Mouse (Mus musculus) ES-CJ7 (cell line): Measurements from ENCODE around the gene Ireb2.
"Not testable (repeated sequence)": the region's sequence is repeated elsewhere in the genome, so short reads cannot be mapped to it uniquely, and the experiment has no call there.

Experiments
- DNase-seq: peaks from one replicate; pipeline ENCODE4 v3.0.0; 2011; ENCODE audit warnings: low read depth, low spot score

Gene Ireb2

GRCm38 (mm10) chr9:54897097-54897496, 33.5 kb downstream of the Ireb2 start:
- peak; percentile 15 for DNase-seq

GRCm38 (mm10) chr9:54909446-54909845, 45.9 kb downstream of the Ireb2 start:
- DNase-seq, result no peak

GRCm38 (mm10) chr9:54915576-54915975, 52.0 kb downstream of the Ireb2 start:
- no peak for DNase-seq

GRCm38 (mm10) chr9:54916401-54916800, 52.8 kb downstream of the Ireb2 start:
- peak; percentile 43 for DNase-seq

GRCm38 (mm10) chr9:54917010-54917677, 53.6 kb downstream of the Ireb2 start, which contains the start of gene Hykk:
Gene Hykk, plus strand, starts transcription at chr9:54917283.
- DNase-seq, result peak; percentile 99

- no peak for DNase-seq
These were observed 54.6 kb downstream of the Ireb2 start for GRCm38 (mm10) chr9:54918191-54918590.

GRCm38 (mm10) chr9:54918781-54919180, 55.2 kb downstream of the Ireb2 start:
- DNase-seq, result no peak

GRCm38 (mm10) chr9:54919946-54920345, 56.4 kb downstream of the Ireb2 start:
- DNase-seq, result no peak

- DNase-seq, result no peak
These were observed 67.2 kb downstream of the Ireb2 start for GRCm38 (mm10) chr9:54930741-54931140.

GRCm38 (mm10) chr9:54931765-54932164, 68.2 kb downstream of the Ireb2 start:
- peak; percentile 67 for DNase-seq

- DNase-seq, result no peak
These were observed 68.8 kb downstream of the Ireb2 start for GRCm38 (mm10) chr9:54932379-54932778.

GRCm38 (mm10) chr9:54942071-54942470, 78.5 kb downstream of the Ireb2 start:
- no peak for DNase-seq

GRCm38 (mm10) chr9:54944467-54944866, 80.9 kb downstream of the Ireb2 start:
- DNase-seq, result peak; percentile 18

GRCm38 (mm10) chr9:54946256-54946655, 82.7 kb downstream of the Ireb2 start:
- no peak for DNase-seq

- no peak for DNase-seq
These were observed 85.9 kb downstream of the Ireb2 start for GRCm38 (mm10) chr9:54949465-54949864.

GRCm38 (mm10) chr9:54950162-54950561, 86.6 kb downstream of the Ireb2 start:
- DNase-seq, result not testable (repeated sequence)

GRCm38 (mm10) chr9:54950575-54951321, 87.2 kb downstream of the Ireb2 start, which contains the start of the genes Psma4 and AY074887:
Gene Psma4, plus strand, starts transcription at chr9:54950790.
Gene AY074887, minus strand, starts transcription at chr9:54950998.
- peak; percentile 95 for DNase-seq

- DNase-seq, result no peak
These were observed 97.5 kb downstream of the Ireb2 start for GRCm38 (mm10) chr9:54961059-54961458.
